ENCODE assay signal across 12 mouse cellular contexts in the genomic region with DNA sequence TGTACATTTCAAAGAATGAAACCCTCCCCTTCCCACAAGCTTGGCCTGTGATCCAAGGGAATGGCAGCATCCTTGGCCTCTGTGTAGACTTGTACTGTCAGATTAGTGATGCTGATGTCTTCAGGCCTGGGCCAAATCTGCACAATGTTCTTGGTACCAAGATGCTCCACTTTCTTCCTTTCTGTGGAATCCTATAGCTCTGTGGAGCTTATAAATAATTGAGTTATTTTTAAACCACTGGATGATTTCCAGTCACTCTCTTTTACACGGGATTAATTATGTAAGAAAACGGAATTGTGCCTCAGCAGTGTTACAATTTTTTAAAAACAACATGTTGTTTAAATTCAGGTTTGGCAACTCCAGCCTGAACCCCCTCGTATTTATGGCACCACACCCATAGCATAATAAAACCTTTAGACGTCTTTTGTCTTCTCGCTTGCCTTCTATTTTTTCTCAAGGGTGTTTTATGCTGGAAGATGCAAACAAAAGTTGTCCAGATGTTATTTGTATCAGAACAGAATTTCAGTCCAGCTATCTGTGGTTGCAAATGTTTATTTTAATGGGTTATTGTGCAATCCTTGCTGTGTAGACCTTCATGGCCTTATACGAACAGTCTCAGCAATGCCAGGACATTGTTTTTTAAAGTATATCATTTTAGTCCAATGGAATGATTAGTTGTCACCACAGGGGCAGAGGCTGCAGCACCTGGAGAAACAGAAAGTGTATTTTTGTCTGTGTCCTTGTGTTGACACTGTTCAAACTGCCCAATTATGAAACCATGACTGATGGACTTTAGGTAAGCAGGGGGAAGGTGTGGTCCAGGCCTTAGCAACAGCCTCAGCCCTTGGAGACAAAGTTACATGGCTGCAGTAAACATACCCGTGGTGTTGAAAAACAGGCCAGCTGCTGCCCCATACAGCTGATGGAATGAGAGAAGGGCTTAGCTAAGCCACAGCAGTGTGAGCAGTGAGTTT.
DNase-seq lines count a peak whose midpoint lies in the region; ATAC-seq and TF ChIP-seq lines count a peak whose summit lies in the region.
"Had no signal": no experiment of that assay in that cellular context is flagged by ENCODE, and none has a peak within 500 bp of the region (broad histone marks: within the 10 kb centered on the region; RNA-seq: fewer than 3 reads in every experiment).

No protein-coding gene starts in this region.

- peak; percentile 67; the same call in 1 of the 2 replicates for ATAC-seq in limb, embryonic 13.5 days (ENCODE audit: low FRiP score, low read depth)
- peak; percentile 69; the same call in 1 of the 2 replicates for ATAC-seq in embryonic facial prominence, embryonic 15.5 days (ENCODE audit: insufficient number of reproducible peaks, low FRiP score, low TSS enrichment, low read depth)
- peak; percentile 80 for ATAC-seq in limb, embryonic 14.5 days (ENCODE audit: low FRiP score, low read depth)
- ATAC-seq: forebrain, embryonic 16.5 days had no signal

- H3K9ac ChIP-seq in limb, embryonic 13.5 days = no peak overlapping the region
- H3K9ac ChIP-seq in embryonic facial prominence, embryonic 15.5 days = no peak overlapping the region
- H3K9ac ChIP-seq in limb, embryonic 14.5 days (ENCODE audit: low read depth, low read length, severe bottlenecking) = no peak overlapping the region
- H3K9ac ChIP-seq: hindbrain, embryonic 14.5 days had no signal

- no peak for DNase-seq in limb, embryonic 10.5 days (ENCODE audit: low spot score)
- DNase-seq in limb, embryonic 14.5 days (ENCODE audit: low spot score) = peak; percentile 32
- peak; percentile 5 for DNase-seq in ovary, postnatal 10 days (ENCODE audit: low spot score)
- DNase-seq in embryo, embryonic 11 days = no peak
- no peak for DNase-seq in spleen, postnatal 4 days (ENCODE audit: low spot score in 2 of 2)
- DNase-seq in adrenal gland, postnatal 14 days = no peak
- DNase-seq: thymus, postnatal 4 days had no signal

- H3K27me3 ChIP-seq in limb, embryonic 13.5 days = no peaks in the 10 kb centered on the region
- no peaks in the 10 kb centered on the region for H3K27me3 ChIP-seq in limb, embryonic 10.5 days (ENCODE audit: low read depth, poor library complexity, severe bottlenecking)
- no peaks in the 10 kb centered on the region for H3K27me3 ChIP-seq in embryonic facial prominence, embryonic 15.5 days
- no peaks in the 10 kb centered on the region for H3K27me3 ChIP-seq in limb, embryonic 14.5 days (ENCODE audit: control insufficient read depth, insufficient read depth, low read length)

- no peak overlapping the region for H3K27ac ChIP-seq in limb, embryonic 13.5 days
- H3K27ac ChIP-seq in limb, embryonic 10.5 days = no peak overlapping the region
- peak overlapping the region; percentile 78; the same call in 1 of the 2 replicates for H3K27ac ChIP-seq in embryonic facial prominence, embryonic 15.5 days (replicated peaks)
- no peak overlapping the region for H3K27ac ChIP-seq in limb, embryonic 14.5 days (replicated peaks; ENCODE audit: low read depth, low read length)
- H3K27ac ChIP-seq: hindbrain, embryonic 14.5 days; macrophage had no signal

- H3K9me3 ChIP-seq in limb, embryonic 13.5 days = no peaks in the 10 kb centered on the region
- no peaks in the 10 kb centered on the region for H3K9me3 ChIP-seq in limb, embryonic 10.5 days (replicated peaks)
- H3K9me3 ChIP-seq in embryonic facial prominence, embryonic 15.5 days (replicated peaks) = no peaks in the 10 kb centered on the region
- no peaks in the 10 kb centered on the region for H3K9me3 ChIP-seq in limb, embryonic 14.5 days (ENCODE audit: control insufficient read depth, low read length)

- H3K4me3 ChIP-seq in limb, embryonic 13.5 days = no peak overlapping the region
- no peak overlapping the region for H3K4me3 ChIP-seq in limb, embryonic 10.5 days
- H3K4me3 ChIP-seq in embryonic facial prominence, embryonic 15.5 days (replicated peaks) = no peak overlapping the region
- no peak overlapping the region for H3K4me3 ChIP-seq in limb, embryonic 14.5 days (replicated peaks; ENCODE audit: low read length)

- no peaks in the 10 kb centered on the region for H3K36me3 ChIP-seq in limb, embryonic 13.5 days
- H3K36me3 ChIP-seq in limb, embryonic 10.5 days = no peaks in the 10 kb centered on the region
- H3K36me3 ChIP-seq in embryonic facial prominence, embryonic 15.5 days = no peaks in the 10 kb centered on the region
- no peaks in the 10 kb centered on the region for H3K36me3 ChIP-seq in limb, embryonic 14.5 days (ENCODE audit: control insufficient read depth, insufficient read depth, low read length)

- no peak overlapping the region for H3K4me2 ChIP-seq in limb, embryonic 13.5 days (replicated peaks)
- no peak overlapping the region for H3K4me2 ChIP-seq in embryonic facial prominence, embryonic 15.5 days (replicated peaks)
- no peak overlapping the region for H3K4me2 ChIP-seq in limb, embryonic 14.5 days (replicated peaks; ENCODE audit: low read depth, low read length, severe bottlenecking)
- H3K4me2 ChIP-seq: hindbrain, embryonic 14.5 days had no signal

- WGBS in limb, embryonic 13.5 days = 50% methylated on average over 7 of the region's 7 CpGs
- 86% methylated on average over 7 of the region's 7 CpGs for WGBS in limb, embryonic 10.5 days
- 32% methylated on average over 7 of the region's 7 CpGs for WGBS in embryonic facial prominence, embryonic 15.5 days
- WGBS in limb, embryonic 14.5 days = 53% methylated on average over 7 of the region's 7 CpGs

- no peak for TF ChIP-seq POLR2A in limb, embryonic 14.5 days (IDR thresholded peaks at IDR 0.05; ENCODE audit: borderline replicate concordance, extremely low read depth, insufficient read depth, insufficient read length)

- 0 out of 2 replicates have a peak, but pooled peaks cover 5% of the 10 kb centered on the region for H3K4me1 ChIP-seq in limb, embryonic 13.5 days
- H3K4me1 ChIP-seq in limb, embryonic 10.5 days = no peaks in the 10 kb centered on the region
- H3K4me1 ChIP-seq in embryonic facial prominence, embryonic 15.5 days = peaks cover 4% of the 10 kb centered on the region; the same call in 1 of the 2 replicates
- no peaks in the 10 kb centered on the region for H3K4me1 ChIP-seq in limb, embryonic 14.5 days (ENCODE audit: control insufficient read depth, insufficient read depth, low read length)

Comparison
In these comparisons a context has a peak if more than half of its experiments do, and no peak if none do; other contexts are left out.
1. DNase-seq: peak in limb, embryonic 14.5 days (single experiment) and ovary, postnatal 10 days (single experiment); none in limb, embryonic 10.5 days (single experiment), embryo, embryonic 11 days (single experiment), spleen, postnatal 4 days (0 of 2) and adrenal gland, postnatal 14 days (single experiment).
2. Peak in every context shown above with its lines, with median percentiles within 50 percentile points of each other: ATAC-seq.